Mouse (Mus musculus) kidney, adult 2 months (tissue): ENCODE results near the gene Sirt3.

Experiments used
- CTCF ChIP-seq: fragments of 200-500 bp; conservative IDR thresholded peaks from 2 replicates; pipeline ENCODE4 v1.5.1; 2011; ENCODE audit warnings: low read depth, mild to moderate bottlenecking, control low read depth, low read length, moderate library complexity, mixed read lengths; ENCODE audit not compliant: insufficient read depth, insufficient read length
- POLR2A ChIP-seq: fragments of 200-500 bp; IDR thresholded peaks from one replicate; pipeline ENCODE4 v1.6.1; 2011; ENCODE audit warnings: low read depth, low read length, control low read depth

- no peak for TF ChIP-seq POLR2A
- no peak for TF ChIP-seq CTCF
Measured at GRCm38 (mm10) chr7:140821653-140822329, 60.3 kb downstream of the Sirt3 start, which contains the start of gene Zfp941.
